Mouse (Mus musculus): ENCODE measurements around the gene Rgl1.

- no peak for TF ChIP-seq EP300 (IDR thresholded peaks at IDR 0.05; ENCODE audit: low read depth)
- no peak for TF ChIP-seq CTCF (IDR thresholded peaks at IDR 0.05; ENCODE audit: low read depth)
These were observed 48.0 kb downstream of the Rgl1 start for GRCm38 (mm10) chr1:152718200-152718599.
